Mouse (Mus musculus): ENCODE data around the gene Kdelc1.

The Kdelc1 gene

DNA sequence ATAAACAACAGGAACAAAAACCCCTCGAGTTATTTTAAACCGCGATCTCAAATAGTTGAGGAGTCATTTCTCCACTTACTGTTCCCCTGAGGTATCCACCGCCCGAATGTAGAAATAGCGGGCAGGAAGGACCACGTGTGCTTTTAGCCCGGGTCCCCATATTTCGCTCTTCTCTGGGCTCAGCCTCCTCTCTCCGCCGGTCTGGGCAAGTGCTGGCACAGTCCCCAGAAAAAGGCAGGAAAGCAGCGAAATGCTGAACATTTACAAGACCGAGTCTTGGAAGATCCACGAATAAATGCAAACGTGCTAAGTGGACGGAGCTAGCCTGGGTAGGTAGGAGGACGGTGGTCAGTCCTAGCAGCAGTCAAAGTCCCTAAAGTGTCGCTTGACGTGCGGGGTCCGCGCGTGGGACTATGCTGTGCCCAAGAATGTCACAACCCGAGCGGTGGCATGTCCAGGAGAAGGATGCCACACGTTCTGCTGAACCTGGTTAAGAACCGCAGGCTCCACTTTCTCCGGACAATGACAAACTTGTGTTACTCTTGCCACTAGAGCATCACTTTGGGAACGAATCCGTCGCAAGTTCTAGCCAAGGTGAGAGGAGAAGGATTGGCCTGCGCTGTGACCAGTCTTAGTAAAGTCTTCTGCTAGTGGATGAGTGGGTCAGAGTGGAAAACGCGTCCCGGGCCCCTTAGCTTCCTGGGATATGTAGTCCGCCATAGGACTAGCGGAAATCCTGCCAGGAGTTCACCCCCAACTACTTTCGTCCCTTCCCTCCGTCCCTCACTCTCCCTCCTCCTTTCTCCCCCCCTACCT is at the start of gene Kdelc1, which contains the start of gene Bivm:
Kdelc1 (minus strand) TSS at position 570 of the 816 bp plus-strand sequence.
Bivm (plus strand) TSS at position 719 of the 816 bp plus-strand sequence.
- DNase-seq (ENCODE audit: low spot score): peak; percentile 95

DNA sequence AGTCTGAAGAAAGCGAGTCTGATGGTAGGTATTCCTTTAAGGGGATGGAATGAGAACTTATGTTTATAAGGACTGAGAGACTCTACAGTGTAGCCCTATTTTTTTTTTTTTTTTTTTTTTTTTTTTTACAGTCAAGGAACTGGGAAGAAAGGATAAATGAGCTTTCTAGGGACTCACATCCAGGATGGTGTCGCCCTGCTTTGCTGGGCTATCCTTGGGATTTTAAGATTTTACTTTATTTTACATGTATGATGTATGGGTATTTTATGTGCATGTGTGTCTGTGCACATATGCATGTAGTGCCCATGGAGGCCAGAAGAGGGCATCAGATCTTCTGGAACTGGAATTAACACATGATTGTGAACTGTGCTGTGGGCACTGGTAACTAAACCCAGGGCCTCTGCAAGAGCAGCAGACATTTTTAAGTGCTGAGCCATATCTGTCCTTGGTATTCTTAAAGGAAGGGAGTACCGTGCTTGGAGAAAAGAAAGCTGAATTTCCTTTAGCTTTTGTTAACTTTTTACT is 49.3 kb upstream of the Kdelc1 start:
- DNase-seq (ENCODE audit: low spot score): no peak

DNA sequence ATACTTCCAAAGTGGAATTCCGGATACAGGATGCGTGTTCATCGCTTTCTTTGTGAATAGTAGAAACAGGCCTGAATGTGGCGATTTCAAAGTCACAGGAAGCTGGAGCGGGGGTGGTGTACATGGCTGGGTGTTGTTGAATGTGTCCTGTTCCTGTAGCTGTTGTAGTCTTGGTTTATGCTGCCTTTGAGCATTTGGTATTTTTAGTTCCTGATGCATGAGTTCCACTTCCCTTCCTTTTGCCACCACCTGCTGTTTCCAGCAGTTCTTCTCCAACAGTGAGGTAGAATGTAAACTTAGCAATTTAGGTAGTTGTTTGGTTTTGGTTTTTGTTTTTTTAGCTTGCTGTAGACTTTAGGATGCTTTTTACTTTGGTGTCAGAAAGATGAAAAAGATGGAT is 43.8 kb upstream of the Kdelc1 start:
- DNase-seq (ENCODE audit: low spot score): no peak

DNA sequence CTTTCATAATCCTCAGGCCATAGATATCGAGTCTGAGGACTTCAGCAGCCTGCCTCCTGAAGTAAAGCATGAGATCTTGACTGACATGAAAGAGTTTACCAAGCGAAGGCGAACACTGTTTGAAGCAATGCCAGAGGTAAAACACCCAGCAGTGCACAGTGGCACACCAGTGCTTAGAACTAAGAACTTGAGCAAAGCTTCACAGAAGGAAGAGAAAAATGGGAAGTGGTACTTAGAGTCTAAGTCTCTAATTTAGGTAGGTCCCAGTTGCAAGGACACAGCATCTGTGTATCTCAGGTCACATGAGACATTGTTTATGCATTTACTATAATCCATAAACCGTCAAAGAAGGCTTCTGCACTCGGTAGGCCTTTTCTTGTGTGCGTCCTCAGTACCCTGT is 43.2 kb upstream of the Kdelc1 start:
- no peak for DNase-seq (ENCODE audit: low spot score)

DNA sequence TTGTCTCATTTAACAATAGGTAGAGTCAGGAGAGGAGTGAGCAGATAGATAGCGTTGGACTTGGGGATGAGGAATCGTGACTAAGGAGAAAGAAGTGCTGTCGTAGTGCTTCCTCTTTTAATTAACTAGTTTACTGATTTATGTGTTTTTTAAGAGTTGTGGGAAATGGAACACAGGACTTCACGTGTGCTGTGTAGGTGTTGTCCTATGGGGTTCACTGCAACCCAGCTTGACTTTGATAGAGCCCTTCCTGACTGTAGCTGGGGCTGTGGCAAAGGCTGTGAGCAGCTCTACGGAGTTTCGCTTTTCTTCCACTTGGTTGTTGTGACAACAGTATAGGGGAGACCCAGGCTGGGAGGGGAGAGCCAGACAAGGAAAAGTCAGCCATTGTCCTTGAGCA is 39.7 kb upstream of the Kdelc1 start:
- no peak for DNase-seq (ENCODE audit: low spot score)

DNA sequence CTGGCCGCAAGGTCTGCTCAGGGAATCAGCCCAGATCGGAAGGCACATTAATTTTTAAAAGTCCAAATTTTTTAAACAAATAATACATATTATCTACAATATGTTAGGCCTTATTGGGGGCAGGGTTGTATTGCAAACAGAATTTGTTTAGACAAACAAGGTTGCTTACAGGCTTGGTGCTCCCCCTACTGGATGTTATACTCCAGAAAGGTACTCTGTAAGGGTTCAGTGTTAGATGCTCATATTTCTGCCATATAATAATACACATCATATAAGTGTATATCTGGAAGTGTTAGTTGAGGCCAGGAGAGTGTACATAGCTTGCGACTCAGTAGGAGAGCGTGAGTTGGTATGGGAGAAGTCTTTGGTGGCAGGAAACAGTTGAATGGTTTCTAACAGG is 36.7 kb upstream of the Kdelc1 start:
- no peak for DNase-seq (ENCODE audit: low spot score)

DNA sequence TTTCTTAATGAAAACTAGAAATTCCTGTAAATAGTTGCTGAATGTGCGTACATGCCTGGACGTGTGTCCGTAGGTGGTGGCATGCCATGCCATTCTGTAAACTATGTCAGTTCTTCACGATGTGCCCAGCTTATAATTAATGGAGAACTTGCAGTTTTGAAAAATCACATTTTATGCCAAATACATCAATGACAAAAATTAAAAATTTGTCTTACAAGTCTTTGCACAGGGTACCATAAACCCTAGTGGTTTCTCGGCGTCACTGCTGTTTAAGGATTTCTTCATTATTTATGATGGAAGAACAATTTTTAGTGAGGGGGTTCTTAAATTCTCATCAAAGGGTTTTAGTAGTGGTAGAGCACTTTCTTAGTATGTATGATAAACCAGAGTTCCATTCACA is 30.1 kb upstream of the Kdelc1 start:
- DNase-seq (ENCODE audit: low spot score): no peak

DNA sequence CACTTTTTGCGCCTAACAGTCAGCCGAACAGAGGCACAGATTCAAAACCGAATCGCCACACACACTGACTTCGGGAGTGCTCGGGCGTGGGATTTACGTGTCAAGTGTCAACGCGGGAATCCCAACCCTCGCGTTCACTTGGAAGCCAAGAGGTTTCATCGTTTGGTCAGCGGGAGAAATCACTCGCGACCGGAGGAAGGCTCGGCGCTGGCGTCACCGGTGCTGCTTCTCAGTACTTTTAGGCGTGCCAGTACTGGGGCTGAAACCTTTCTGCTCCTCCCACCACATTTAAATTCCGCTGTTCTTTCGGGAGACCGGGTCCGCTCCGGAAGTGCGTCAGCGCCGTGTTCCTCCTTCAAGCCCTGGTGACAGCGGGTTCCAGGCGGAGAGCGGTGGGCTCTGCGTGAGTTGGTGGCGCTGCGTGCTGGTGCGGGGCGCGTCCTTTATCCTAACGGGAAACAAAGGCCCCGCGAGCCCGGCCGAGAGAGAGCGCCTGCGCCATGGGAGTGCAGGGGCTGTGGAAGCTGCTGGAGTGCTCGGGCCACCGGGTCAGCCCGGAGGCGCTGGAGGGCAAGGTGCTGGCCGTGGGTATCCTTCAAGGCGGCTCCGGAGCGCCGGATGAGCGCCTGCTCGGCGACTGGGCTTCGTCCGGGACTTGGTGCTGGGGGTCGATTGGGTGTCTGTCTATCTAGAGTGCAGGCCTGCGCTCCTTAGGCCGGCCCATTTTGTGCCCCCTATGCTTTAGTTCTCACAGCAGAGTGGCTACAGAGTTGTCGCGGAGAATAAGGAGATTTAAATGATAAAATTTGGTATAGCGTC is 29.2 kb upstream of the Kdelc1 start, which contains the start of gene Ercc5:
Ercc5 (plus strand) TSS at position 182 of the 819 bp plus-strand sequence.
- DNase-seq (ENCODE audit: low spot score): peak; percentile 86

DNA sequence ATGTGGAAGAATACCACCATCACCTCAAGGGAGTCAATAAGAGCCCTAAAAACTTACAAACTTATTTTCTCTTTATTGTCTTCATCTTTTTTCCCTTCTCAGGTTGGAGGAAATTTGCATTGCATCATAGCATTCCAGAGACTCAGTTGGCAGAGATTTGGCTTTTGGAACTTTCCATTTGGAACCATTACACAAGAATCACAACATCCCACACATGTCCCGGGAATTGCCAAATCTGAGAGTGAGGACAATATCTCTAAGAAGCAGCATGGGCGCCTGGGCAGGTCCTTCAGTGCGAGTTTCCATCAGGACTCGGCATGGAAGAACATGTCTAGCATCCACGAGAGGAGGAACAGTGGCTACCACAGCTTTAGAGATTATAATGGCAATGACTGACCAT is 24.1 kb upstream of the Kdelc1 start:
- no peak for DNase-seq (ENCODE audit: low spot score)

DNA sequence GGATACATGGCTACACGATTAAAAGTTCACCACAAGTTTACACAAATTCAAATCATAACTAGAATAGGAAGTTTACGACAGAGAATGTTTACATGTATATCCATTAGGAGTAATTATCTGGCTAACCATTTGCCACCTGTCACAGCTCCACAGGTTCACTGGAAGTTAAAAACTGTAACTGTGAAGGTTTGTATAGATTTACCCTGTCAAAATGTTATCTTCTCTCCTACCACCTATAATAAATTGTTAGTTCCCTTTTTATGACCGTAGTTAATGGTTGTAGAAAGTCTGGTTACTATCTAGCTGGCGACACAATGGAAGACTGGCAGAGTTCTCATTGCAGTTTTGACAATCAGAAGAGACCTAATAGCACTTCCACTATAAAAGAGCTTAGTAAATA is 21.6 kb upstream of the Kdelc1 start:
- DNase-seq (ENCODE audit: low spot score): no peak

DNA sequence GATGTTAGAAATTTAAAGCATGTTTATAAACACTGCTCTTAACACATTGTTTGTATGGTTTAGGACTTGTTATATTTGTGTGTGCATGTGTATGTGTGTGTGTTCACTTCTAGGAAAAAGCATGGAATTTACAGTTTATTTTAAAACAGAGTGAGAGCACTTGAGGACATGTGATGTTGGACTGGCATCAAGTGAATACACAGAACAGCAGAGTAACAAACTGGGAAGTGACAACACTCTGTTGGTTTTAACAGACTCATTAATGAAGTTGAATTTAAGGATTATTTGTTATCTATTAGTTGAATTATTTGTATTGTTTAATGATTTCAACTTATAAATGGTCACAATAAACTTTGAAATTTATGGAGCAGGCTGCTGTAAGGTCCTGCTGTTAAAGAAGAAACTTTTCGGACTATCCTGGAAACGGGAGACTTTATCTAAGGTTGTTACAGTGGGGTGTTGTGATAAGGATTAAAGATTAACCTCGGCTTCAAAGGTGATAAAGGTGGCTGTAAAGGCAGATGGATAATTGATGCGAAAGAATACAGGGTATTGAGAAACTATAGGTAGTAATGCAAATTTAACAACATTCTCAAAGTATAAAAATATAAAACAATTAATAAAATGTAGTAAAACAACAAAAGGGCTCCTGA is 11.4 kb upstream of the Kdelc1 start:
- no peak for DNase-seq (ENCODE audit: low spot score)

DNA sequence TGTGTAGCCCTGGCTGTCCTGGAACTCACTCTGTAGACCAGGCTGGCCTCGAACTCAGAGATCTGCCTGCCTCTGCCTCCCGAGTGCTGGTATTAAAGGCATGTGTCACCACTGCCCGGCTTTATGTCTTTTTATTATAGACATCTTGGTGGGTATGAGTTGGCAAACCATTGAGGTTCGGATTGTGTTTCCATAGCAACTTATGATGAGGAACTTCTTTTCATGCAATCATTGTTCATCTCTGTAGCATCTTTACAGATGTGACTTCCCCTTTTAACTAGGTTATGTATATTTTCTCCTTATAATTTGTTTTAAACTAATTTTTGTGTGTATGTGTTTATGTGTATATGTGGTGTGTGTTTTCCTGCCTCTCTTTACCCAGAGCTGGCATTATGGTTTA is 7.0 kb upstream of the Kdelc1 start:
- DNase-seq (ENCODE audit: low spot score): no peak

DNA sequence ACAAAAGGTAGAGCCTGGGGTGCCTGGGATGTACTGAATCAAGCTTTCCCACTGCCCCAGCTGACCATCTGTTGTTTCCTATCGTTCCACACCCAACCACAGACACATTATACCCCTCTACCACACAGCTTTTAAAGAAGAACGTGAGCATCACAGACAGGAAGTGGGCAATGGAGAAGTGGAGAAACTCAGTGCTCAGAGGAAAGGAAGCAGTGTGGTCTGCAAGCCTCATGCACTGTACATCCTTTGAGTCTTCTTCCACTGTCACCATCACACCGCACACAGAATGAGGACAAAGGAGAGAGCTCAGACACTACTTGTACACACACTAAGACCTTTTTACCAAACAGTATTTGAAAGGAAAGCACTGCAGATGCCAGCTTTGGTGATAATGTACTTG is 3.6 kb upstream of the Kdelc1 start:
- no peak for DNase-seq (ENCODE audit: low spot score)

DNA sequence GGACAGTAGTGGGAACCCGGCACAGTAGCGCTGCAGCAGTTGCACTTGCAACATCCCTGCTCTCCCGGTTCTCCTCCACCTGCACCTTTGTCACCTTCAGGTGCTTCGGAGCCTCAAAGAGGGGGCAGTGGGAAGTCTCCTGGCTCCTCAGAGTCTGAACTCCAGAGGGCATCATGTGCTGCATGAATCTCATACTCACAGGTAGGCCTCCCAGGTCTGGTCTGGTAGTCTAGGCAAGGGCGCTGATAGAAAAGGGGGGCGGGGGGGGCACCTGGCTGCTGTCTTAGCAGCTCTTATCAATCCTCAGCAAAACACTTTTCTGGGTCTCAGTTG is 1.4 kb upstream of the Kdelc1 start:
- DNase-seq (ENCODE audit: low spot score): no peak

DNA sequence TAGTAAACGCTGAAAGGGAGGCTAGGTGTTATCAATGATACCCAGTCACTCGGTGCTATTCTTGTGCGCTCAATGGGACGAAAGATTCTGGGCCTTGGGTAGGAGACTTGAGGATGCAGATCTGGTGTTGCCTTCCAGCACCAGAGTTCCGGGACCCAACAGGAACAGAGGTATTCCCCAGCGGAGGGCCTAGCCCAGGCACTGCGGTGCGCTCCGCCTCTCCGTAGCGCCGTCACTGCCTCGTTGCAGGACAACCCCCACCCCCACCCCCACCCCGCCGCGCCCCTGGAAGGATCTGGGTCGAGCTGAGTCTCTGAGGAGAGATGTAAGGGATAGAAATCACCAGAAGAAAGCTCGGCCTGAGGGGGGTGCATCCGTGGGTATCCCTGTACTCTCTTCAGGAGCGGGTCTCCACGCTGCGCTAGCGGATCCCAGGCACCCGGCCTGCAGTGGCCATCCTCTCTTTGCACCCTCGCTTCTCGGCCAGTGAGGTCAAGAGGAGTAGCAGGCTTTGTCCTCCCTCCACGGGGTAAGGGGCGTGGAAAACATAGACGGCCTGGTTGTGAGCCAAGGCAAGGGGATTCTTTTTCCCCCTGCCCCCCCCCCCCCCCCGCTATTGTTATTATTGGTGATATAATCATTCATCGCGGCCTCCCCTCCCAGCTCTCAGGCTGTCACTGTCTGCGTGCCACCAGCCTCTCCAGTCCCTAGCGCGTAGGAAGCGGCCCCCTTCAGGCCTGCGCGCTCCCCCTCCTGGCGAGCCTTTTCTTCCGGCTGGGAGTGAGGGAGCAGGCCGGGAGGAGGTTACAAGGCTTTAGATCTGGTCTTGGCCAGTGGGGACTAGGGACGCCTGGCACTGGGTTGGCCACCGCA is 829 bp upstream of the Kdelc1 start:
- DNase-seq (ENCODE audit: low spot score): peak; percentile 80

DNA sequence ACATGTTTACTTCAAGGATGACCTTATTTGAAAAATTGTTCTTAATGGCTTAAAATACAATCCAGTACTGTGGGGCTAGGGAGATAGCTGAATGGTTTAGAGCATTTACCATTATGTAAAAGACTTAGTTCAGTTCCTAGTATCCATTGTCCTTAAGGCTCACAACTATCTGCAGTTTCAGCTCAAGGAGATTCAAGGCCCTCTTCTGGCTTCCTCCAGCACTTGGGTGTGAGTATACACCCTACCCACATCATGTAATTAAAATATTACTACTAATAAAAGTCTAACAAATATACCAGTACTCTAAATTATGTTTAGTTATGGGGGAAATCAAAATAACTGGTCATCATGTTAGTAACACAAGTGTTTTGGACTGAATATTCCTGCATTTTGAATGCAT is 1.0 kb downstream of the Kdelc1 start:
- DNase-seq (ENCODE audit: low spot score): no peak

DNA sequence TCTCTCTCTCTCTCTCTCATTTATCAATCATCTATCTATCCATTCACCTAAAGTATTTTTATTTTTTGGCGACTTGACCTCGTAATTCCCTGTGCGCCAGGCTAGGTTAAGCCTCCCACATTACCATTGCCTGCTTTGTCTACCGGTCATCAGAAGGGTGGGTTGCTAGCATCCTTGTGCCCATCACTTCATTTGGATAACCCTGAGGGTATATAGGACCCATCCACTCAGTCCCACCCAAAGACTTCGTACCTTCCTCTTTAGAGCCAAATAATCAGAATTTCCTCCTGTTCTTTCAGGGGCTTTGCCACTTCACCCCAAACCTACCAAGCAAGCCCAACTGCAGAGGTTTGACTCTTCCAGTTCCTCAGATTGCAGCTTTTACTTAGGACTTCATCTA is 15.7 kb downstream of the Kdelc1 start:
- DNase-seq (ENCODE audit: low spot score): no peak

DNA sequence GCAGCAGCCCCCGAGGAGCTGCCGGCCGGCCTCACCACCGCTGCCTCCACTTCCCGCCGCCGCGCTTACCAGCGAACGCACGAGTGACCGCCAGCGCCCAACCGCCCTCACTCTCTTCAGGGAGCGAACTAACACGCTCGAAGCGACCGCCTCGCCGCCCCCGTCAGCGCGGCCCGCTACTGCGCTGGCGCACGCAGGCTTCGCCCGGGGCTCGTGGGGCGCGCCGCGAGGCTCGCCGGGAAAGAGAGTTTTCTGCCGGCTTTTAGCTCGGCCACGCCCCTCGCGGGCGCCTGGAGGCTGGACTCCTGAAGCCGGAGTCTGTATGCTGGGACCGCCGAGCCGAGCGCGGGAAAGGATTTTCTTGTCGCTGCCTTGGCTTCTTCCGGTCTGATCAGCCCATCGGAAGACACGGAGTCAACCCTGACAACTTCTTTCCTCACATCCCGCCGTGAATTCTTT is 16.3 kb downstream of the Kdelc1 start, which contains the start of gene Tex30:
Tex30 (minus strand) TSS at position 183 of the 459 bp plus-strand sequence.
- DNase-seq (ENCODE audit: low spot score): peak; percentile 92

DNA sequence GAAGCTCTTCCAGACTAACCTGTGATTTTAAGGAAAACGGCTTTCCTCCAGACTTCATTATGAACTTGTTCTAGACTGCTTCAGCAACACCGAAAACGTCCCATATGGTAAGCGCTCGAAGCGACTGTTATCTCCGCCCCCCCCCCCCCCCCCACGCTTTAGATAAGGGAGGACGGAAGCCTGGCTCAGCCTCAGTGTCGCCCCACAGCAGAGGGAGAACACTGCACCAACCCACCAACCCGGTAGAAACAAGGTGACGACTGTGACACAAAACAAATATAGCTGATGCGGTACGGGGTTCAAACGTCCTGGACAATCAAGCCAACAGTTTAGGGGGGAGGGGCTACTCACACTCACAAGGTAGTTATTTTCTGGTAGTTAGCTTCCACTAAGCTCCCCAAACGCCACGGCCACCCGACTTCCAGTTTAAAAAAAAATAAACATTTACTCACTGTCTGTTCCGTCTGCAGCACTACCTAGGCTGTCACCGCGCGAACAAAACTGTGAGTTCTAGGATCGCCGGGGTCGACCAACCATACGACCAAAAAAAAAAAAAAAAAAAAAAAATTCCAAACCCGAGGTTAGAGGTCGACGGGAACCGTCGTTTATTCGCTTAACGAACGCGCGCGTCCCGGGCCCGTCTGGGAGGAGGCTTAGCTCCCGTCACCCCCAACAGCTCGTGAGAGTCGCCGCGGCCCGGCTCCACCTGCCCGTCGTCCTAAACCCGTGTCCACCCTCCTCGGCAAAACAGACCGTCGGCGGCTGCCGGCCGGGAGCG is 17.0 kb downstream of the Kdelc1 start:
- peak; percentile 15 for DNase-seq (ENCODE audit: low spot score)

DNA sequence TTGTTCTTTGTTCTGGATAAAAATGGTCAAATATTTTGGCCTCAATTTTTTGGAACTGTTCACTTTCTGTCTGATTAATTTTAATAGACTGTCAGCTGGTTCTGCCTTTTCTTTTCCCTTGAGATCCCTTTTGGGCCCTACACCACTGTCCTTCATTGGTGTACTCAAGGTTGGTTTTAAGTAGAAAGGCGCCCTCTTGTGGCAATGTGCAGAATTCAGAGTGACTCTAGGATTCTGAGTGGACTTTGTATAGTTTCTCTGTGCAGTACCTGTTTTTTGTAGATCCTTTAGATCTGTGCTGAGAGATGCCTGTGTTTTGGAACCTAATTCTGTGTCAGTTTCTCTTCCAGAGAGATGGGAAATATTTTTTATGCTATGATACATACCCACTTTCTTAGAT is 54.0 kb downstream of the Kdelc1 start:
- peak; percentile 75 for DNase-seq (ENCODE audit: low spot score)

DNA sequence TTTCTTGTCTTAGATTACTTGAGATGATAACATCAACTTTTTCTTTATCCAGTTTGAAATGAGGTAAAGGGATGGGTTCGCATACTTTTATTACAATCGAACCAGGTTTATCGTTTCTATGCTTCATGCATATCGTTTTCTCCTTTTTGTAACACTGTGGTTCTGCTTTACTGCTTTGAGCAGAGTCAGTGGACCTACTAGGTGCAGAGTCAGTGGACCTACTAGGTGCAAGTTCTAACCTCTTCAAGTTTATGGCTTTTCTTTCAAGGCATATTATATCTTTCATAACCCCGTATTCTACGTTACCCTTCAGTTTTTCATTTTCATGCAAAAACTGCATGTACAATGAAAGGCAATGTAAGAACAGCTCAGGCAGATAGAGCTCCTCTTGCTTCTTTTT is 55.2 kb downstream of the Kdelc1 start:
- DNase-seq (ENCODE audit: low spot score): no peak
